Mouse (Mus musculus) kidney, embryonic 16.5 days (tissue): ENCODE measurements around the gene Stkld1. TPM values are rescaled to one million over a fixed set of nuclear protein-coding genes. Genes with fewer than 3 reads are reported as not detected.

Experiments used
- ATAC-seq: fragments of 200-750 bp; cut with Nextera tagmentation; 2 replicates; pipeline ENCODE4 v1.8.0; 2017; ENCODE audit warnings: moderate TSS enrichment; ENCODE audit not compliant: low FRiP score, low TSS enrichment
- H3K27ac ChIP-seq: fragments of 300-500 bp; sonication (generic); 2 replicates; pipeline ENCODE4 v1.5.1; 2014; ENCODE audit warnings: low read length
- H3K27me3 ChIP-seq: fragments of 300-500 bp; sonication (generic); 2 replicates; pipeline ENCODE4 v1.6.1; 2014; ENCODE audit warnings: low read length, control low read depth, mixed read lengths; ENCODE audit not compliant: insufficient read depth
- H3K36me3 ChIP-seq: fragments of 300-500 bp; sonication (generic); 2 replicates; pipeline ENCODE4 v1.6.1; 2014; ENCODE audit warnings: low read length, control low read depth, mixed read lengths; ENCODE audit not compliant: insufficient read depth
- H3K4me1 ChIP-seq: fragments of 300-500 bp; sonication (generic); 2 replicates; pipeline ENCODE4 v1.6.1; 2014; ENCODE audit warnings: low read length, control low read depth, mixed read lengths; ENCODE audit not compliant: insufficient read depth
- H3K4me2 ChIP-seq: fragments of 300-500 bp; sonication (generic); replicated peaks from 2 replicates; pipeline ENCODE4 v1.6.1; 2014; ENCODE audit warnings: low read depth, low read length
- H3K4me3 ChIP-seq: fragments of 300-500 bp; sonication (generic); 2 replicates; pipeline ENCODE4 v1.5.1; 2014; ENCODE audit warnings: mild to moderate bottlenecking, low read length
- H3K9ac ChIP-seq: fragments of 300-500 bp; sonication (generic); replicated peaks from 2 replicates; pipeline ENCODE4 v1.6.1; 2014; ENCODE audit warnings: low read length
- H3K9me3 ChIP-seq: fragments of 300-500 bp; sonication (generic); 2 replicates; pipeline ENCODE4 v1.6.1; 2016; ENCODE audit warnings: low read length, control low read depth
- WGBS: fragments of 180-500 bp; shearing (Covaris S2); extraction: QIAGEN DNeasy Blood & Tissue Kit; methylation state at CpG from one replicate; pipeline ENCODE4 v1.1.7; 2014; 5-methylcytosine and 5-hydroxymethylcytosine counted together
- polyA plus RNA-seq: library from polyadenylated mRNA; unstranded; fragments of >200 nt; fragmentation: Nextera tagmentation; extraction: Ambion mirVana; gene quantifications from 2 replicates; pipeline ENCODE4 v1.2.1, GENCODE M21; 2015

The Stkld1 gene
- polyA plus RNA-seq, 1 experiment from 2014 or later, result 0.07 TPM

GRCm38 (mm10) chr2:26932473-26933303, 1.2 kb upstream of the Stkld1 start:
- H3K36me3 ChIP-seq, result peaks cover 26% of the 10 kb centered on the region
- peak overlapping the region; percentile 65 for H3K4me2 ChIP-seq
- no peaks in the 10 kb centered on the region for H3K9me3 ChIP-seq
- no peak; the same call in none of the 2 replicates for ATAC-seq
- peak overlapping the region; percentile 99 for H3K9ac ChIP-seq
- peak overlapping the region; percentile 68 for H3K4me3 ChIP-seq
- H3K4me1 ChIP-seq, result peaks cover 20% of the 10 kb centered on the region
- WGBS, result under 1% methylated on average over 45 of the region's 49 CpGs
- H3K27ac ChIP-seq, result peak overlapping the region; percentile 93
- H3K27me3 ChIP-seq, result no peaks in the 10 kb centered on the region

DNA sequence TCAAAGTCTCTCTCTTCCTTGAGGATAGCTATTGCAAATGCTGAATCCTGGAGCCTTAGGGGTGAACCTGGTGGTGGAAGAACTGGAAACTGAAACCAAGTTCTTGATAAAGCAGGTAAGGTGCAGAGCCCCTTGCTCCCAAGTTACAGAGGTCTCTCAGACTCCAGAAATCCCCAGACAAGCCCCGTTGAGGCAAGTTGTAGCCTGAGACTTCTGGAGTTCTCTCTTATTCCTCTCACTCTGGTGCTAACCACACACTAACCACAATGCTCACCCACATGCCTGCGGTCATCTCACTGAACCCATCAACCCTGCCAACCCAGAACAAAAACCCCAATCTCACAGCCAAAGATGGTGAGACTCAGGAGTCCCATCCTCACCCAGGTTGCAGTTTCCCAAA, 1.4 kb downstream of the Stkld1 start:
- peaks cover 20% of the 10 kb centered on the region for H3K4me1 ChIP-seq
- H3K4me2 ChIP-seq, result no peak overlapping the region
- no peak for ATAC-seq
- H3K9ac ChIP-seq, result no peak overlapping the region
- H3K36me3 ChIP-seq, result peaks cover 9% of the 10 kb centered on the region
- H3K27ac ChIP-seq, result no peak overlapping the region
- H3K4me3 ChIP-seq, result no peak overlapping the region
- H3K27me3 ChIP-seq, result no peaks in the 10 kb centered on the region
- 86% methylated on average over 2 of the region's 2 CpGs for WGBS
- no peaks in the 10 kb centered on the region for H3K9me3 ChIP-seq

DNA sequence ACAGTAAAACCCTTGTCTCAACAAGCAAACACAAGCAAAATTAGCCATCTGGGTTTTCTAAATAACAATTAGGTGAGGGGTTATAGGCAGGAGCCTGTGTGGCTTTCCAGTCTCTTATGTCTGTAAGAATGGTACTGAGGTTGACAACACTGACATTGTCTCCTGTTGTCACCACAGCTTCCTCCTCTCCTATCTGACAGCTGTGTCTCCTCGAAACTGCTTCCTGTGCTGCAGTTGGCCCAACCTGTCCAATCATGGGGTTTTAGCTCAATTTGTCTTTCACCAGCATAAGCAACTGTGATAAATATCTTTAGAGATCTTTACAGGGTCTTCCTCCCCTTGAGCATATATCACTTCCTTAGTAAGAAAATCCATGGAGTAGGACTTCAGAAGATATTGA, 2.6 kb downstream of the Stkld1 start:
- no peaks in the 10 kb centered on the region for H3K27me3 ChIP-seq
- 65% methylated on average over 1 of the region's 1 CpGs for WGBS
- peaks cover 12% of the 10 kb centered on the region for H3K4me1 ChIP-seq
- no peak for ATAC-seq
- H3K36me3 ChIP-seq, result no peaks in the 10 kb centered on the region
- no peak overlapping the region for H3K27ac ChIP-seq
- no peak overlapping the region for H3K4me3 ChIP-seq
- H3K4me2 ChIP-seq, result no peak overlapping the region
- no peak overlapping the region for H3K9ac ChIP-seq
- H3K9me3 ChIP-seq, result no peaks in the 10 kb centered on the region

DNA sequence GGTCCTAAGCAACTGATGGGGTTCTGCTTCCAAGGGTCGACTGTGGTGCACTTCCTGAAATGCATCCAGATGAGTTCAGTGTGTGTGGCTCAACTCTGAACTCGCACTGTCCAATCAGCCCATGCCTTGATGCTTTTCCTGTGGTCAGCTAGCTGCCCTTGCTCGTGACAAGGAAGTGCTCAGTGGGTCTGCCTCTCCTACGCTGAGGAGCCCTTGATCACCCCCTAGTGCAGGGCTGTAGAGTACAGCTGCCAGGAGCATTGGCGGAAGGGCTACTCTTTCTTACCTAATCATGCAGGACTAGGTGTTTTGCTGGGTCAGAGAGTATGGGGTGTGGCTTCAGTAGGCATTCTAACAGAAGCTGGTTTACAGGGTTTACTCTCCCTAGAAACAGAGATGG, 7.7 kb downstream of the Stkld1 start:
- no peak for ATAC-seq
- Histone ChIP-seq H3K27me3 (no peaks in the 10 kb centered on the region), H3K4me3 (no peak overlapping the region), H3K4me2 (no peak overlapping the region), H3K4me1 (no peaks in the 10 kb centered on the region), H3K27ac (no peak overlapping the region), H3K36me3 (no peaks in the 10 kb centered on the region), H3K9ac (no peak overlapping the region), H3K9me3 (no peaks in the 10 kb centered on the region)
- 42% methylated on average over 5 of the region's 5 CpGs for WGBS

GRCm38 (mm10) chr2:26943253-26943652, 9.4 kb downstream of the Stkld1 start:
- no peaks in the 10 kb centered on the region for H3K9me3 ChIP-seq
- no peaks in the 10 kb centered on the region for H3K27me3 ChIP-seq
- H3K36me3 ChIP-seq, result no peaks in the 10 kb centered on the region
- H3K4me3 ChIP-seq, result no peak overlapping the region
- 74% methylated on average over 3 of the region's 3 CpGs for WGBS
- no peak for ATAC-seq
- H3K27ac ChIP-seq, result no peak overlapping the region
- no peak overlapping the region for H3K9ac ChIP-seq
- no peak overlapping the region for H3K4me2 ChIP-seq
- no peaks in the 10 kb centered on the region for H3K4me1 ChIP-seq

GRCm38 (mm10) chr2:26950411-26950810, 16.6 kb downstream of the Stkld1 start:
- 86% methylated on average over 2 of the region's 2 CpGs for WGBS
- H3K9me3 ChIP-seq, result no peaks in the 10 kb centered on the region
- H3K27me3 ChIP-seq, result no peaks in the 10 kb centered on the region
- ATAC-seq, result no peak
- H3K4me1 ChIP-seq, result no peaks in the 10 kb centered on the region
- H3K9ac ChIP-seq, result no peak overlapping the region
- H3K4me2 ChIP-seq, result no peak overlapping the region
- H3K27ac ChIP-seq, result no peak overlapping the region
- H3K36me3 ChIP-seq, result peaks cover 36% of the 10 kb centered on the region
- H3K4me3 ChIP-seq, result no peak overlapping the region

GRCm38 (mm10) chr2:26951346-26951905, 17.6 kb downstream of the Stkld1 start:
- 89% methylated on average over 8 of the region's 8 CpGs for WGBS
- H3K9me3 ChIP-seq, result no peaks in the 10 kb centered on the region
- no peaks in the 10 kb centered on the region for H3K4me1 ChIP-seq
- H3K27ac ChIP-seq, result no peak overlapping the region
- H3K27me3 ChIP-seq, result no peaks in the 10 kb centered on the region
- no peak for ATAC-seq
- no peak overlapping the region for H3K4me3 ChIP-seq
- no peak overlapping the region for H3K4me2 ChIP-seq
- peaks cover 46% of the 10 kb centered on the region for H3K36me3 ChIP-seq
- H3K9ac ChIP-seq, result no peak overlapping the region

DNA sequence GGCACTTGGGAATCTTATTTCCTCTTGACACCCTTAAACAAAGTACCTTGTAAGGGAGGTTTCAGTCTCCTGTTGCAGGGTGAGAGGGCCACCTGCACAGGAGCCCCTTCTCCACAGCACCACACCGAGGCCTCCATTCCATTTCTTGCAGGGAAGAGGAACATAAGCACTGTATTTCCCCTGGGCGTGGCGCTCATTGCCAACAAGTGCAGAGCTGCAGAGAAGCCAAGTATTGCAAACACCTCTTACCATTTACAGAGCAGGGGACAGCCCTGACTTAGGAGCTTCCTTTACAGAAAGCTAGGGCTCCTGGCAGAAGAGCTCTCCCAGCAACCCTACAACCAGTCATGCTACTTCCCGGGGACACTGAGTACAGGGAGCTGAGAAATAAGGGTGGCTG, 18.3 kb downstream of the Stkld1 start:
- Histone ChIP-seq H3K9ac (no peak overlapping the region), H3K27ac (no peak overlapping the region), H3K4me3 (no peak overlapping the region), H3K36me3 (peaks cover 52% of the 10 kb centered on the region), H3K27me3 (no peaks in the 10 kb centered on the region), H3K4me1 (no peaks in the 10 kb centered on the region), H3K4me2 (no peak overlapping the region), H3K9me3 (no peaks in the 10 kb centered on the region)
- no peak for ATAC-seq
- 96% methylated on average over 4 of the region's 4 CpGs for WGBS

DNA sequence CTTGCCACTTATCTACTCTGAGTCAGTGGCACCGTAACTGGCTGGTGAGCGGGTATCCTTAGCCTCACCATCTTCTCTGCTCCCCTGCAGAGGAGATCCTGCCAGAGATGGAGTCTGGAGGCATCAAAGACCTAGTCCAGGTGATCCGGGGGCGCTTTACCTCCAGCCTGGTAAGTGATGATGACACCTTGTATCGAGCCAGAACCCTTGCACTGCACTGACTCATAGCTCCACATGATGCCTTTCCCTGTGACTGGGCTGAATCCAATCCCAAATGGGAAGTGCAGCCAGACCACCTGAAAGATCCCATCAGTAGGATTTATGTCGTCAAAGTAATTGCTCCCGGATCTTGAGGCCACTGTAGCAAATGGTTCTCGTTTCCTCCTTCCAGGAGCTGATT, 19.0 kb downstream of the Stkld1 start:
- Histone ChIP-seq H3K4me3 (no peak overlapping the region), H3K4me2 (no peak overlapping the region), H3K27ac (no peak overlapping the region), H3K9ac (no peak overlapping the region), H3K27me3 (no peaks in the 10 kb centered on the region), H3K36me3 (peaks cover 59% of the 10 kb centered on the region), H3K9me3 (no peaks in the 10 kb centered on the region), H3K4me1 (no peaks in the 10 kb centered on the region)
- 77% methylated on average over 8 of the region's 8 CpGs for WGBS
- no peak for ATAC-seq

GRCm38 (mm10) chr2:26954735-26955395, 21.0 kb downstream of the Stkld1 start:
- Histone ChIP-seq H3K27me3 (no peaks in the 10 kb centered on the region), H3K4me3 (no peak overlapping the region), H3K27ac (no peak overlapping the region), H3K9ac (no peak overlapping the region), H3K4me1 (no peaks in the 10 kb centered on the region), H3K4me2 (no peak overlapping the region), H3K36me3 (peaks cover 73% of the 10 kb centered on the region), H3K9me3 (no peaks in the 10 kb centered on the region)
- 85% methylated on average over 2 of the region's 2 CpGs for WGBS
- no peak for ATAC-seq
